Mouse (Mus musculus) neural tube, embryonic 12.5 days (tissue): Measurements from ENCODE around the gene Mpp3. TPM values are rescaled to one million over a fixed set of nuclear protein-coding genes. Genes with fewer than 3 reads are reported as not detected.

Experiments used
- ATAC-seq: fragments of 200-750 bp; cut with Nextera tagmentation; 2 replicates; pipeline ENCODE4 v1.8.0; 2017; ENCODE audit warnings: low read depth, mild to moderate bottlenecking, moderate TSS enrichment, moderate library complexity; ENCODE audit not compliant: low FRiP score
- H3K27ac ChIP-seq: fragments of 300-500 bp; sonication (generic); 2 replicates; pipeline ENCODE4 v1.5.1; 2016
- H3K27me3 ChIP-seq: fragments of 300-500 bp; sonication (generic); replicated peaks from 2 replicates; pipeline ENCODE4 v1.6.1; 2016; ENCODE audit warnings: mild to moderate bottlenecking
- H3K36me3 ChIP-seq: fragments of 300-500 bp; sonication (generic); 2 replicates; pipeline ENCODE4 v1.6.1; 2016; ENCODE audit warnings: mild to moderate bottlenecking
- H3K4me1 ChIP-seq: fragments of 300-500 bp; sonication (generic); 2 replicates; pipeline ENCODE4 v1.6.1; 2016
- H3K4me2 ChIP-seq: fragments of 300-500 bp; sonication (generic); replicated peaks from 2 replicates; pipeline ENCODE4 v1.6.1; 2016; ENCODE audit warnings: mild to moderate bottlenecking
- H3K4me3 ChIP-seq: fragments of 300-500 bp; sonication (generic); 2 replicates; pipeline ENCODE4 v1.5.1; 2016
- H3K9ac ChIP-seq: fragments of 300-500 bp; sonication (generic); 2 replicates; pipeline ENCODE4 v1.6.1; 2016; ENCODE audit warnings: mild to moderate bottlenecking
- H3K9me3 ChIP-seq: fragments of 300-500 bp; sonication (generic); 2 replicates; pipeline ENCODE4 v1.6.1; 2016; ENCODE audit warnings: mild to moderate bottlenecking
- WGBS: fragments of 180-500 bp; shearing (Covaris S2); methylation state at CpG from one replicate; pipeline ENCODE4 v1.1.7; 2016; 5-methylcytosine and 5-hydroxymethylcytosine counted together
- polyA plus RNA-seq: library from polyadenylated mRNA; unstranded; fragments of >200 nt; fragmentation: Nextera tagmentation; extraction: Ambion mirVana; gene quantifications from 2 replicates; pipeline ENCODE4 v1.2.1, GENCODE M21; 2016

Mpp3 gene
- polyA plus RNA-seq, 1 experiment from 2014 or later, result 45.2 TPM

- Histone ChIP-seq H3K4me2 (peak overlapping the region; percentile 83; the same call in 1 of the 2 replicates), H3K9ac (no peak overlapping the region), H3K27me3 (0 out of 2 replicates have a peak, but pooled peaks cover 4% of the 10 kb centered on the region), H3K9me3 (no peaks in the 10 kb centered on the region), H3K4me1 (peaks cover 45% of the 10 kb centered on the region), H3K36me3 (peaks cover 27% of the 10 kb centered on the region), H3K27ac (no peak overlapping the region), H3K4me3 (no peak overlapping the region)
- whole genome bisulfite sequencing, result 87% methylated on average over 6 of the region's 6 CpGs
- ATAC-seq, result no peak
These were observed 4.0 kb downstream of the Mpp3 start for GRCm38 (mm10) chr11:102024084-102024758.

GRCm38 (mm10) chr11:102023406-102023805 is 4.9 kb downstream of the Mpp3 start:
- H3K27me3 ChIP-seq, result 0 out of 2 replicates have a peak, but pooled peaks cover 4% of the 10 kb centered on the region
- H3K4me1 ChIP-seq, result peaks cover 45% of the 10 kb centered on the region
- H3K9me3 ChIP-seq, result no peaks in the 10 kb centered on the region
- WGBS, result 75% methylated on average over 13 of the region's 13 CpGs
- no peak overlapping the region for H3K4me3 ChIP-seq
- H3K36me3 ChIP-seq, result peaks cover 32% of the 10 kb centered on the region
- no peak for ATAC-seq
- H3K27ac ChIP-seq, result no peak overlapping the region
- 0 out of 2 replicates have a peak overlapping the region, but pooled peaks have one; percentile 16 for H3K4me2 ChIP-seq
- no peak overlapping the region for H3K9ac ChIP-seq

DNA sequence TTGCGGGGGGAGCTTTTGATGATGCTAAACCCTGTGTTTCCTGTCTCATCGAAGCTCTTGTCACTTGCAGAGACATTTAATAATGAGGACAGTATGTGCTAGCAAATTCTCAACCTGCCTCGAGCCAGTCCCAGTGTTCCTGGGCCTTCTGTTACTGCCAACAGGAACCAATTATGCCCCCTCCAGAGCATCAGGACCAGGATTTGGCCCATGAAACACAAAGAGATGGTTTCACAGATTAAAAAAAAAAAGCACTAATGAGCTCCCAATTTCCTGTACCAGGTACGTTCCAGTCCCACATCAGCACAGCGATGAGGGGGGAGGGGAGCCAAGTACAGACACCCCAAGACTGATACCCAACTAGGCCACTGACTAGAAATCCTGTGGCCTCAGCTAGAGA is 7.1 kb downstream of the Mpp3 start:
- no peak for ATAC-seq
- 0 out of 2 replicates have a peak, but pooled peaks cover 4% of the 10 kb centered on the region for H3K27me3 ChIP-seq
- H3K4me1 ChIP-seq, result peaks cover 31% of the 10 kb centered on the region
- H3K36me3 ChIP-seq, result peaks cover 52% of the 10 kb centered on the region
- H3K9ac ChIP-seq, result no peak overlapping the region
- no peaks in the 10 kb centered on the region for H3K9me3 ChIP-seq
- H3K27ac ChIP-seq, result no peak overlapping the region
- 93% methylated on average over 5 of the region's 5 CpGs for WGBS
- H3K4me2 ChIP-seq, result no peak overlapping the region
- no peak overlapping the region for H3K4me3 ChIP-seq

DNA sequence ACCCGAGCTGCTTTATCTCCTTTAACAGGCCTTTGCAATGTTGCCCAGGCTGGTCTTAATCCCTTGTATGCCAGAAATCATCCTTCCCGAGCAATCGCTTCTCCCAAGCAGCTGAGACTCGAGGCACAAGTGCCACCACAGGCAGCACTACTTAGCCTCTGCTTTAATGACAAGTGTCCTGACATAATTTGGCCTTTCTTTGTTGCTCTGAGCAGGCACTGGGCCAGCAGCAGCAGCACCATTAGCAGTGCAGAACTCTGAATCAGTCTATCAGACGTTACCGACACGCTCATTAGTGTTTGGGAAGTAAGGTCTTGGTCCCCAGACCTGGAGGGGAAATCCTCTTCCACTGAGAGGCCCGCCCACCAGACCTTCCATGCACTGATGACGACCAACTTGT is 8.5 kb downstream of the Mpp3 start:
- Histone ChIP-seq H3K4me1 (peaks cover 25% of the 10 kb centered on the region), H3K9me3 (no peaks in the 10 kb centered on the region), H3K27me3 (0 out of 2 replicates have a peak, but pooled peaks cover 4% of the 10 kb centered on the region), H3K4me2 (no peak overlapping the region), H3K9ac (no peak overlapping the region), H3K27ac (no peak overlapping the region), H3K4me3 (no peak overlapping the region), H3K36me3 (peaks cover 60% of the 10 kb centered on the region)
- ATAC-seq, result no peak
- WGBS, result 78% methylated on average over 9 of the region's 9 CpGs

DNA sequence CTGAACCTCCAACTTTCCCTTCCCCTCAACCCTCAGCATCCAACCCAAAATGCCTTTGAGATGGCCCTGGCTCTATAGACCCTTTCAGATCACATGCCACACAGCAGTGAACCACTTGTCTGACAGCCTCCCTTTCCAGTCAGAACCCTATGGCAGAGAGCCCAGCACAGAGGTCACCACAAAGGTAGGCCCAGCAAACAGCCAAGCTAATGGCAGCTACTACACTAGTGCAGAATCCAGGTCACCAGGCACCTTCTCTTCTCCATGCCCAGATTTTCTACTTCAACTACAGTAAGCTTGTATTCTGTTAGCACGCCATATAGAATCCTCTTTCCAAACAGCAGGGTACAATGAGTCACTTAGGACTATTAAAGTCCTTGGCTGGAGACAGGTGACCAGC is 12.1 kb downstream of the Mpp3 start:
- H3K9ac ChIP-seq, result no peak overlapping the region
- 98% methylated on average over 1 of the region's 1 CpGs for WGBS
- H3K36me3 ChIP-seq, result peaks cover 68% of the 10 kb centered on the region

GRCm38 (mm10) chr11:102015472-102015871 is 12.8 kb downstream of the Mpp3 start:
- Histone ChIP-seq H3K4me1 (peaks cover 13% of the 10 kb centered on the region), H3K27me3 (no peaks in the 10 kb centered on the region), H3K4me3 (no peak overlapping the region), H3K27ac (no peak overlapping the region), H3K36me3 (peaks cover 69% of the 10 kb centered on the region), H3K4me2 (no peak overlapping the region), H3K9me3 (no peaks in the 10 kb centered on the region), H3K9ac (no peak overlapping the region)
- 69% methylated on average over 6 of the region's 6 CpGs for WGBS
- ATAC-seq, result no peak

More for the DNA sequence above, 12.1 kb downstream of the Mpp3 start:
- no peaks in the 10 kb centered on the region for H3K9me3 ChIP-seq
- H3K4me2 ChIP-seq, result no peak overlapping the region
- no peak overlapping the region for H3K4me3 ChIP-seq
- peaks cover 9% of the 10 kb centered on the region for H3K4me1 ChIP-seq
- no peak overlapping the region for H3K27ac ChIP-seq
- H3K27me3 ChIP-seq, result no peaks in the 10 kb centered on the region
- ATAC-seq, result no peak

DNA sequence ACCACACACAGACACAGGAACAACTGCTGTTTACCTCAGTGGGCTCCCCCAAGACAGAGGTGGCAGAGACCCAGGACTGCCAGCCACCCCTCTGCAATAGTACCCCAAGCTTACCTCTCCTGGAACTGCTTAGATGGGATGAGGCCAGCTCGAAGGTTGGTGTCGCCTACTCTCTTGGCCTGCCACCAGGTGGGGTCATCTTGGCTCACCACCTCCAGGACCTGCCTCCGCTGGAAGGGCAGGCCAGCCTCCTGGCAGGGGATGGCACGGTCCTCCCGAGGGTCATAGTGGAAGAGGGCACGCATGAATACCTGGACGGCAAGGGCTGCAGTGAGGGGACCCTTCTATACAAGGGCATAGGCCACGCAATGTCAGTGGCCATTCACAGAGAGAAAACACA is 15.1 kb downstream of the Mpp3 start:
- no peaks in the 10 kb centered on the region for H3K9me3 ChIP-seq
- WGBS, result 91% methylated on average over 8 of the region's 8 CpGs
- H3K4me3 ChIP-seq, result no peak overlapping the region
- peaks cover 75% of the 10 kb centered on the region for H3K36me3 ChIP-seq
- H3K4me1 ChIP-seq, result peaks cover 20% of the 10 kb centered on the region
- no peak overlapping the region for H3K4me2 ChIP-seq
- no peak for ATAC-seq
- no peak overlapping the region for H3K27ac ChIP-seq
- H3K9ac ChIP-seq, result no peak overlapping the region
- no peaks in the 10 kb centered on the region for H3K27me3 ChIP-seq

- peaks cover 75% of the 10 kb centered on the region for H3K36me3 ChIP-seq
- peaks cover 20% of the 10 kb centered on the region for H3K4me1 ChIP-seq
These were observed 16.8 kb downstream of the Mpp3 start for GRCm38 (mm10) chr11:102011510-102011909.

GRCm38 (mm10) chr11:102010140-102010539 is 18.1 kb downstream of the Mpp3 start:
- WGBS, result 46% methylated on average over 13 of the region's 13 CpGs
- ATAC-seq, result peak; percentile 68; the same call in 1 of the 2 replicates
- peaks cover 79% of the 10 kb centered on the region for H3K36me3 ChIP-seq

More at GRCm38 (mm10) chr11:102011510-102011909, 16.8 kb downstream of the Mpp3 start:
- no peak overlapping the region for H3K4me3 ChIP-seq
- H3K27me3 ChIP-seq, result no peaks in the 10 kb centered on the region
- no peak overlapping the region for H3K9ac ChIP-seq
- H3K4me2 ChIP-seq, result no peak overlapping the region
- ATAC-seq, result no peak
- H3K27ac ChIP-seq, result no peak overlapping the region
- H3K9me3 ChIP-seq, result no peaks in the 10 kb centered on the region
- WGBS, result 88% methylated on average over 8 of the region's 8 CpGs

DNA sequence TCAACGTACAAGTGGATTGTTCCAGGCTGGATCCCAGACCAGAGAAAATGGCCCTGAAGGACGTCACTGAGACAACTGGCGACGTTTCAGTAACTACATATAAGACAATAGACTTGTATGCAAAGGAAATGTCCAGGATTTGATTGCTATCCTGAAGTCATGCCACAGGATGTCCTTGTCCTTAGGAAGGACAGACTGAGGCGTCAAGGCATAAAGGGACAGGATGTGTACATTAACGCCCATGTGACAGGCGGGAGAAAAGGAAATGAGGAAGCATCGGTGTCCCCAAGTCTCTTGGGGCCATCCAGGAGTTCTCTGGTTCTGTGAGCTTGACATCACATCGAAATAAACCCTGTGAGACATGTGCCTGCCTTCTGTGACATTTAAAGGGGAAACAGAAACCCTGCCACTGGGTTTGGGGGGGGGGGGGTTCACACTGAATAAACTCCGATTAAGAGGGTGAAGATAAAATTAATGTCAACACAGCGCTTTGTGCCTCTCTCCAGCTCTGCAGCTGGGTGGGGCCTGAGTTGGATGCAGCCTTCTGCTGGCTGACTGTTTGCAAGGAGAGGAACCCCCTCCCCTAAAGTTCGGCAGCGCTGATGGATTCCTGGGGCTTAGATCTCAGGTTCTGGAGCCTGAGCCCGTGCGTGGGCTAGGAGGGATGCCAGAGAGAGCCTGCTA is 19.2 kb downstream of the Mpp3 start:
- H3K4me3 ChIP-seq, result no peak overlapping the region
- no peak for ATAC-seq
- H3K27ac ChIP-seq, result no peak overlapping the region
- WGBS, result 83% methylated on average over 15 of the region's 15 CpGs
- H3K9me3 ChIP-seq, result no peaks in the 10 kb centered on the region
- no peaks in the 10 kb centered on the region for H3K27me3 ChIP-seq
- no peak overlapping the region for H3K4me2 ChIP-seq
- H3K4me1 ChIP-seq, result peaks cover 11% of the 10 kb centered on the region
- no peak overlapping the region for H3K9ac ChIP-seq
- peaks cover 82% of the 10 kb centered on the region for H3K36me3 ChIP-seq

More at GRCm38 (mm10) chr11:102010140-102010539, 18.1 kb downstream of the Mpp3 start:
- peaks cover 11% of the 10 kb centered on the region for H3K4me1 ChIP-seq
- peak overlapping the region; percentile 27; the same call in 1 of the 2 replicates for H3K27ac ChIP-seq
- H3K9ac ChIP-seq, result no peak overlapping the region
- no peaks in the 10 kb centered on the region for H3K9me3 ChIP-seq
- no peaks in the 10 kb centered on the region for H3K27me3 ChIP-seq
- H3K4me2 ChIP-seq, result no peak overlapping the region
- no peak overlapping the region for H3K4me3 ChIP-seq

- H3K4me3 ChIP-seq, result no peak overlapping the region
- no peak overlapping the region for H3K9ac ChIP-seq
- 93% methylated on average over 8 of the region's 8 CpGs for WGBS
- H3K9me3 ChIP-seq, result no peaks in the 10 kb centered on the region
- ATAC-seq, result no peak
- H3K4me2 ChIP-seq, result no peak overlapping the region
- H3K36me3 ChIP-seq, result peaks cover 85% of the 10 kb centered on the region
- H3K27ac ChIP-seq, result no peak overlapping the region
- H3K27me3 ChIP-seq, result no peaks in the 10 kb centered on the region
- H3K4me1 ChIP-seq, result peaks cover 11% of the 10 kb centered on the region
These were observed 19.9 kb downstream of the Mpp3 start for GRCm38 (mm10) chr11:102008372-102008771.

DNA sequence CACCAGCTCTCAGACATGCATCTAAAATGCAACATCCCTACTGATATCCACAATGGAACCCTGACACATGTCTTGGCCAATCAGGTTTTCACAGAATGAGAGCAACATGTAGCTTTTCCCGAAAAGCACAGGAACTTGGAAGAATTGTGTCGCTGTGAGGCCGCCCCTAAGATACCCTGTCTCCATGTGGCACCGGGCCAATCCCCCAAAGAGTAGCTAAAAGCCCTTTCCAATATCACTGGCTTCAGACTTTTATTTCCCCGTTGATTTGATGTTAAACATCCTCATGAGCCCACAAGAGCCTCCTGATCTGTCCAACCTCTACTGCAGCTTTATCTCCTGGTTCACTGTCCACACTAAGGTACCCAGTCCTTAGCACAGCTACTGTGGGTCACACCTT is 21.6 kb downstream of the Mpp3 start:
- H3K9me3 ChIP-seq, result no peaks in the 10 kb centered on the region
- no peak overlapping the region for H3K9ac ChIP-seq
- no peaks in the 10 kb centered on the region for H3K27me3 ChIP-seq
- ATAC-seq, result no peak
- H3K4me2 ChIP-seq, result no peak overlapping the region
- peaks cover 11% of the 10 kb centered on the region for H3K4me1 ChIP-seq
- H3K27ac ChIP-seq, result no peak overlapping the region
- no peak overlapping the region for H3K4me3 ChIP-seq
- peaks cover 79% of the 10 kb centered on the region for H3K36me3 ChIP-seq
- 85% methylated on average over 5 of the region's 5 CpGs for WGBS
